Mouse (Mus musculus) neutrophil, adult 83 days (primary cell): ENCODE data around the gene Mga. TPM values are rescaled to one million over a fixed set of nuclear protein-coding genes. Genes with fewer than 3 reads are reported as not detected.

Experiments used
- total RNA-seq, 2 experiments: library from RNA; stranded (reverse); gene quantifications; one replicate each; pipeline ENCODE4 v1.2.4; 2023

The Mga gene
- 10 to 100 TPM; 31.3 to 40.0 TPM for total RNA-seq

DNA sequence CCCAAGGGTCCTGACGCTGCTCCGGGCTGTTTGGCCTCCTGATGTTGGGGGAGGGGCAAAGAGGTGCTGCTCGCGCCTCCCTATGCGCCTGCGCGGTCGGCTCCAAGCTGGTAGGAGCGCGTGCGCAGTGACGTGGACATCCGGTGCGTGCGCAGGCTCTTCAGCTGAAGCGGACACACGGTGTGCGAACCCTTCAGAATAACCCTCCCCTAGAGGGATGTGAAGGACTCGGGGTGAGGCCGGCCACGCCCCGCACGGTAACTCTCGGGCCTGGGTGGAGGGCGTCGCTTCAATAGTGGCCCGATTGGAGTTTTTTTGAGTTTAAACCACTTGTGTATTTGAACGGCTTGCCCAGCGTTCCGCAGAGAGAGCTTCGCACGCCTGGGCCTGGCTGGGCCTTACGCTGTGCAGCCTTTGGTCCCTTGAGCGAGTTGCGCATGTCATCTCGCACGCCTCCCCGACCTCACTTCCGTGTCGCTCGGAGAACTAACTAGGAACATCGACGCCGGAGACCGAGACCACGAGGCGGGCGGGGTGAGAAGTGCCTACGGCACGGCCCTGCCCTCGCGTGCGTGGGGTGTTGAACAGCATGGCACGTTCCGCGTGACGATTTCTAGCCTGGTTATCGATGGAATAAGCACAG is at the start of gene Mga:
Gene Mga, plus strand, starts transcription at position 139 of the 643 bp plus-strand sequence.

DNA sequence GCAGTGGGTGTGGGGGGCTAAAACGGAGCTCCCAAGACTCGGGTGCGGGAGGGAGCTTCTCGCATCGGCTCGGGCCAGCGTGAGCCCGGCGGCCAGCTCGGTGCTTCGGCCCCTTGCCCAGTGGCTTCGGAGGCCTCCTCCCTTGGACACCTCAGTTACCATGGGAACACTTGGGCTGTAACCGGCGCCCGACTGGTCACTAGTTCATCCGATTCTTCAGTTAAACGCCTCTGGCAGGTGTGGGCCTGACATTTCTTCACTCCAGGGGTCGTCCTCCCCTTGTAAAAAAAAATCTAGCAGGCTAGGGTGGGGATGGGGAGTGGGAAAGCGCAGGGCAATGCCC is 75.5 kb downstream of the Mga start, which contains the start of gene Mapkbp1:
Gene Mapkbp1, plus strand, starts transcription at position 163 of the 343 bp plus-strand sequence.

Other genes starting within 250 kb of the Mga start
- gene Ndufaf1, start 234.4 kb upstream of the Mga start, total RNA-seq = 1 to 10 TPM; 7.0 to 8.1 TPM
- 10 to 100 TPM; 29.0 to 29.8 TPM for gene Rtf1, start 222.2 kb upstream of the Mga start, total RNA-seq
- gene Itpka, start 154.9 kb upstream of the Mga start, total RNA-seq = not detected
- not detected for gene Ltk, start 136.8 kb upstream of the Mga start, total RNA-seq
- gene Rpap1, start 109.7 kb upstream of the Mga start, total RNA-seq = 10 to 100 TPM in 1 of 2 experiments, 1 to 10 TPM in 1; 8.4 to 12.4 TPM
- gene Tyro3, start 99.5 kb upstream of the Mga start, total RNA-seq = under 1 TPM; 0.15 to 0.22 TPM
- gene Mapkbp1, start 75.5 kb downstream of the Mga start, total RNA-seq = 1 to 10 TPM; 6.4 to 7.3 TPM
- gene Jmjd7, start 130.3 kb downstream of the Mga start, total RNA-seq = 1 to 10 TPM; 4.8 to 6.8 TPM
- gene Gm28042, start 130.3 kb downstream of the Mga start, total RNA-seq = 1 to 10 TPM; 1.1 to 1.6 TPM
- gene Pla2g4b, start 136.2 kb downstream of the Mga start, total RNA-seq = 1 to 10 TPM in 1 of 2 experiments, under 1 TPM in 1; 0.48 to 1.9 TPM